Mouse (Mus musculus): Measurements from ENCODE around the gene Rpa2.
"Not testable (repeated sequence)": the region's sequence is repeated elsewhere in the genome, so short reads cannot be mapped to it uniquely, and the experiment has no call there.

DNA sequence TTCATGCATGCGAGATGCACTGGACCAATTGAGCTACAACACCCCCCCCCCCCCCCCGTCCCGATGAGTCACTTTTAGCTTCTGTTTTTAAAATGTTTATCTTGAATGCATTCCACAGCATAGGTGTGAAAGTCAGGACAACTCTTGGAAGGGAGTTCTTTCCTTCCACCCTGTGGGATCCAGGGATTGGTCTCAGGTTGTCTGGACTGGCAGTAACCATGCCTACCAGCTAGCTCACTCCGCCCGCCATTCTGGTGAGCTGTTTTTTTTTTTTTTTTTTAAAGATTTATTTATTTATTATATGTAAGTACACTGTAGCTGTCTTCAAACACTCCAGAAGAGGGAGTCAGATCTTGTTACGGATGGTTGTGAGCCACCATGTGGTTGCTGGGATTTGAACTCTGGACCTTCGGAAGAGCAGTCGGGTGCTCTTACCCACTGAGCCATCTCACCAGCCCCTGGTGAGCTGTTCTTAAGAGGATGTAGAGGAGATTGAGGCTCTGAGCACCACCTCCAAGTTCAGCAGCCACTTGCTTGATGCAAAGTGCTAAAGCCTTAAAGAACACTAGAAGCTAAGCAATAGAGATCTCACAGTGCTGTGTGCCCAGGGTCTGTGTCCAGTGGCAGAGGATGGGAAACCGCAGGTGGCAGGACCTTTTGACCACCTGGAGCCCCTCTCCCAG lies 25.3 kb downstream of the Rpa2 start:
- TF ChIP-seq EP300 (optimal IDR thresholded peaks at IDR 0.05); CTCF (IDR thresholded peaks at IDR 0.05; ENCODE audit: low read depth): not testable (repeated sequence)

Measured in stomach, postnatal 0 days (tissue).